Mouse (Mus musculus) gastrocnemius, adult 8-10 months (tissue): ENCODE results near the gene Dhrs3. TPM values are rescaled to one million over a fixed set of nuclear protein-coding genes. Genes with fewer than 3 reads are reported as not detected.

Experiments used
- DNase-seq, 2 experiments: peaks; one replicate each; pipeline ENCODE4 v3.0.0; 2022; ENCODE audit warnings: low spot score in 2 of 2
- total RNA-seq, 4 experiments: library from RNA; stranded (reverse); gene quantifications; 2 replicates each; pipeline ENCODE4 v1.2.4; 2022

Dhrs3 gene
- total RNA-seq, 4 experiments from 2014 or later = 28.4 to 36.5 (median 35.2) TPM

DNA sequence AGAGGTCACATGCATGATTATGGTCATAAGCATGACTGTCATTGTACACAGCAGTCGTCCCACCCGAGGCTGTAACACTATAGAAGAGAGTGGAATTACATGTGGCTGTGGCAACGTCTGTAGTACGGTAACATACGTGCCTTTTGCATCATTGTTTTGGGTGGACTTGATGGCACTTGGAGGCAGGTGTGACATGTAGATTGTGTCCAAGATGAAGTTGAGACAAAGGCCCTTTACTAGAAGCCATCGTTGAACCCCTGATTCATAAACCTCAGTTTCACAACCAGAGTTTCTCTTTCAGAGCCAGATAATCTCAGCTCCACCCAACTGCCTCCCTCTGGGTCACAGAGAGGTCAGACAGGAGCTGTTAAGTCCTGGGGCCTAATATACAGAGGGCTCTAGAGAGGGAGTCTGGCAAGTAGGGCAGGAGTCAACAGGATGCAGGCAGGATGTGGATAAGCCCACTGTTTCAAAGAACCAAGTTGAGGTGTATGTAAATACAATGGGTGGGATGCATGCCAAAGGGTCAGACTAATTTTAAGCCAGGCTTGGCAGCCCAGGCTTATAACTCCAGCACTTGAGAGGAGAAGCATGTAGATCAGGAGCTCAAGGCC lies 5.5 kb downstream of the Dhrs3 start:
- DNase-seq = peak in 1 of 2 experiments; percentile 21

DNA sequence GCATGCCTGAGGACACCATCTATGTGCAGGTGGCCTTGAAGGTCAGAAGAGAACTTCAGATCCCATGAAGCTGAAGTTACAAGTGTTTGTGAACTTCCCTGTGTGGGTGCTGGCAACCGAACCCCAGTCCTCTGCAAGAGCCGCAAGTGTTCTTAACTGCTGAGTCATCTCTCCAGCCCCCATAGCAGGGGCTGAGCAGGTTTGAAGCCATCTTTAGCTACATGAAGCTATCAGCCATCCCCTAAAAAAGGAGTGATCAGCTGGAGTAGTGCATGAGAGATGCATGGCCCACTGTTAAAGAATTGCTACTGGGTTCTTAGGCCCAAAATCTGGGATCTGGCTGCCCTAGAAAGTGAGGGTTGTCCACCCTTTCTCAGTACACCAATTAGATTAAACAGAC lies 6.1 kb downstream of the Dhrs3 start:
- no peak for DNase-seq

DNA sequence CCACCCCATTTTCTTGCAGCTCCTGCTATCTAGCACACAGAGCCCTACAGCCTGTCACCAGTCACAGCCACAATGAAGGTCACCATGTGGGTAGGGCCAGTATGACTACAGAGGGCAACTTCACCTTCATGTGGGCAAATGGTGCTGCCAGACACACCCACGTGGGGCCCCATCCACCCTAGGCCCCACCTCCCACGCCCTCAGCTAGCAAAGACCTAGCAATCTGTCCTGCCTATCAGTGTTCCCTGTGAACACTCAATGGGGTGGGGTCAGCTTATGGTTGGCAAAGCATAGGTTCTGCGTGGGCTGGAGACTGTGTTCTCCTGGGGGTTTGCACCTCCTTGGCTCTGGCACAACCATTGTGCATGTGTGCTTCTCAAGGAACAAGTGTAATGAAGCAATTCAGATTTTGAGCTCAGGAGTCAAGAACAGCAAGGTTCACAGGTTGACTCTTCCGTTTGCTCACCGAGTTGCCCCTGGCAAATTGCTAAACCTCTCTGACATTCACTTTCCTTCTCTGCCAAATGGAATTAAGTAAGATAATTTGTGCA lies 9.0 kb downstream of the Dhrs3 start:
- DNase-seq = no peak

GRCm38 (mm10) chr4:144903088-144903487 lies 10.5 kb downstream of the Dhrs3 start:
- no peak for DNase-seq

GRCm38 (mm10) chr4:144903932-144904331 lies 11.3 kb downstream of the Dhrs3 start:
- no peak for DNase-seq

DNA sequence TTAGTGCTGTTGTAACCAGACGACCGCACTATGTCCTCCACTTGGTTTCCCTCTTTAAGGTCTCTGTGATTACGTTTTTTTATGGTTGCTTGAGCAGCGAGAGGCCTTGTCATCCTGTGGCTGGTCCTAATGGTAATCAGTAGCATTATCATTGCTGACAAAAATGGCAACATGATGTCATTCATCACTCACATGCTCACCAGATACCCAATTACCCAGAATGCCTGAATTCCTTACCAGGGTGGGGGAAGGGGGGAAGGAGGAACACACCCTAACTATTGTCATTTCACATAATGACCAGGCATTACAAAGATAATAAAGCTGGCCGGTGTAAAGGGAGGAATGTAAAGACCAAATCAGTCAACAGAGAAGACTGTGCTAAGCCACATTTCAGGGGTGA lies 12.5 kb downstream of the Dhrs3 start:
- DNase-seq = no peak

DNA sequence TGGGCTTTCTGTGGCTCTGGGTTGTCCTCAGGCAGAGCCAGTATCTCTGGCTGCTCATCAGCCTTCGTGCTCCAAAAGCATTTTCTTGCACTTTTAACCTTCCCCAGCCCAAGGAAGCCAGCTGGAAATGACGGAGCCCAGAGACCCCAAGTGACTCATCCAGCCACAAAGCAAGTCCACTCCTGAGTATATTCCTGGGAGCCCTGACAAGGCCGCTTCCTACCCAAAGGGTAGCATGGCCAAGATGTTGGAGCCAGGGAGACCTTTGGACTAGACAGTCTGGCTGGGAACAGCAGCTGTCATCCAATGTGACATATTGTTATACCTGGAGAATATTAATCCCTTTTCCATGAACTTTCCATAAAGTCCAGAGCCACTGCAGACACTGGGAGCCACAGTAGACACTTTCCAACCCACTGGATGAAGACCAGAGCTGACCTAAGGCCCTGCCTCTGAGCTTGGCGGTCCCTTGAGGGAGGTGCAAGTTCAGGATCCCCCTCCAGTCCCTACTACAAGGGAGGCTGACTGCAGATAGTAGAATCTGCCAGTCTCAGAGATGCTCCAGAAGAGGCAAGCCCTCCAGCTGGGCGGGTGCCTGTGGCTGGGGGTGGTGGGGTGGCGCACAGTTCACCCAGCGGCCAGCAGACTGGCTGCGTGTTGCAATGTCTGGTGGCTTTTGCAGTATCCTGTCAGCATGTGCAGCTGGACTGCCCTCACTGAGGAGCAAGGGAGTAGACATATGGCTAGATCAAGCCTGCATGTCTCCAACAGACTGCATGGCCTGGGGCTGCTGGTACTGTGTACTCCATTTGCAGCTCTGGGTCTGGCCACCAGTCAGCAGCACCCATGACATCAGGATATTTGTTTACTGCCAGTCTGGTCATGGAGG lies 13.6 kb downstream of the Dhrs3 start:
- peak; percentile 64 to 69 for DNase-seq

DNA sequence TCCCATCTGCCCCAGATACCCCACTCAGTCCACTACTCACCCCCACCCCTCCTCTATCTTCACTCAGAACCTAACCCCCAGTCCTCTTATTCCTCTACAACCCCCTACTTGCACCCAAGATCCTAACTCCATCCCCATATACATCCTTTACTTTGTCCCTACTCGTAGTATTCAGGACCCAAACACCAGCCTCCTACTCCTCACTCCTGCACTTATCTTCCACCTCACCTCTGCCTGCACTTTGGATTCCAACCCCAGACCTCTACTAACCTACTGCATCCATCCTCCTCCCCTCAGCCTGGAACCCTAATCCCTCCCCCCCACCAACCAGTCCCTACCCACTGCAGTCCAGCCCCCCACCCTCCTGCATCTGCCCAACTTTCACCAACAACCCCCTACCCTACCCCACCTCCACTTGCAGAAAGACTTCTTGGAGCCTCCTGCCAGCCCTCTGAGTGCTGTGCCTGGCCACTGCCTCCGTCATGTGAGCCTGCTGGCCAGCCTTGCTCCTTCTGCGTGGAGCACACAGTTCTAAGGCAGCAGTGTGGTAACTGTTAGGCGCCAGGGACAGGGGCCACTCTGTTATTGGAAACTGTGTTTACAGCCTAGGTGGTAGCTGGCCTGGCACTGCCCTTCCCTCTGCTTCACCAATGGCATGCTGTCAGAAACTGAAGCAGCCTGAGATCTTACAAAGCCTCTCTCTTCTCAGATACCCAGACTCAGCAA lies 14.5 kb downstream of the Dhrs3 start:
- DNase-seq = peak; percentile 53 to 67

DNA sequence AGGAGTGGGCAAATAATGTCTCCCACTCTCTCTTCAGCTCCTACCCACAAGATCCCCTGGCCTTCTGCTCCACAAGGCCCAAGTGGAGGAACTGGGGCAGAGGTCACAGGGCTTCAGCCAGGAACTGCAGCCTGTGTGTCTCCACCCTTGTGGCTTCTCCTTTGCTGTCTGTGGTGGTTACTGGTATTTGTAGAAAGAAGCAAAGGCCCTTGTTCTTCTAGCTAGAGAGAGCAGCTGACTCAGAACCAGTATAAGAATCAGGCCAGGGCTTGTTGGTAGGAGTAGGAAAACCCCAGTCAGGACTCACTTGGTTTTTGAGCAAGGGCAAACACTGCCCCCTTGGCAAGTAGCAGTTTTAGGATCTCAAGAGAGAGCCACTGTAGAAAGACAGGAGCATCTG lies 16.2 kb downstream of the Dhrs3 start:
- no peak for DNase-seq

DNA sequence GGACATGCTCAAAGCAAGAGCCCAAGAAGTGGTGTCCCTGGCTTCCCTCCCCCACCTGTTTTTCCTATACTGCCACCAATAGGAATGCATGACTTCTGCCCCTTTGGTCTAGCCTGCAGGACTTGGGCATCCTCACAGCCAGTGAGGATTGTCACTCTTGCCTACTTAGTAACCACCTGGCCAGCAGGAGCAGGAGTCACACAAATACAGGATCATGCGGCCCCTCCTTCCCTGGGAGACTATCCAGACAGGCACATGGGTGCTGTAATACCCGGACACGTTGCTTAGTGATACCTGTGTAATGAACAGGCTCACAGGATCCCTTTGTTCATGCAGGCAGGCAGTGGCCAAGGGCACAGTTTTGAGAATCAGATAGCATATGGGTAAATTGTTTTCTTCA lies 17.7 kb downstream of the Dhrs3 start:
- DNase-seq = no peak

GRCm38 (mm10) chr4:144913298-144914152 lies 20.9 kb downstream of the Dhrs3 start:
- DNase-seq = no peak

GRCm38 (mm10) chr4:144916520-144916919 lies 23.9 kb downstream of the Dhrs3 start:
- no peak for DNase-seq

- DNase-seq = no peak
Observed at GRCm38 (mm10) chr4:144917101-144917500, 24.5 kb downstream of the Dhrs3 start.

DNA sequence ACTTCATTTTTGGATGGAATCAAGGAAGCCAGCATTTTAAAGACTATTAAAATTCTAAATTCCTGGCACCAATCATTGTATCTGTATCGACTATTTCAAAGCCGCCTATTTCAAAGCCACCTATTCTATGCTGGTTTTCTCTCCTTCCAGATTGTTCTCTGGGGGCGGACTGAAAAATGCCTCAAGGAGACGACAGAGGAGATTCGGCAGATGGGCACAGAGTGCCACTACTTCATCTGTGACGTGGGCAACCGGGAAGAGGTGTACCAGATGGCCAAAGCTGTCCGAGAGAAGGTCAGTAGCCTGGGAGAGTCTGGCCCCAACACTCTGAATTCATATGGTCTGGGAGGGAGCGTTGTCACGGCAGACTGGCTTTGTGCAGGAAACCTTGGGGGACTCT lies 25.9 kb downstream of the Dhrs3 start:
- DNase-seq = no peak

DNA sequence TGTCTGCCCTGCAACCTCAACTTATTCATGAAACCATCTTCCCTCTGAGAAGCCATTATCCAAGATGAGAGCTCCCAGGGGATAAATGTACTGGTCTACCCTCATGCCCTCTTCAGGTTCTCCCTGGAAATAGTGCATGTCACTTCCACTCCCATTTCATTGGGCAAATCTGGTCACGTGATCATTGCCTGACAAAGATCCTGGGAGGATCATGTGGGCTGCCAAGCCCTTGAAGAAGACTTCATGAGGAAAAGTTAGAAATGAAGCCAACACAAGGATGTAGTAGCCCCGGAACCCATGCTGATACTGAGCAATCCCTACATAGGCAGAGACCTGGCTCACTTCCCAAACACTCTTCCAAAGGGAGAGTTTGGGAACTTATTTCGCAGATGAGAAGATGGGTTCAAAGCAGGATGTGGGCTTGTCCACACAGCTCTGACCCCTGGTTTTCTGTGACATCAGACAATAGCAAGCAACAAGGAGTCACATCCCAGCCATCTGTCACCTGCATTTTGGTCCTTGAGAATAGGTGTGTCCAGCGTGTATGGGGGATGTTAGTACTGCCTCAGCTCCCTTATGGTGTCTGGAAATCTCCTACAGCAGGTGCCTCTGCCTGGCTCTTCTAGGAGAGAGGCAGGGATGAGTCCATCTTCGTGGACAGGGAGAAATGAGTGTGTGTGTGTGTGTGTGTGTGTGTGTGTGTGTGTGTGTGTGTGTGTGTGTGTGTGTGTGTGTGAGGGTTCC lies 36.2 kb downstream of the Dhrs3 start:
- no peak for DNase-seq

DNA sequence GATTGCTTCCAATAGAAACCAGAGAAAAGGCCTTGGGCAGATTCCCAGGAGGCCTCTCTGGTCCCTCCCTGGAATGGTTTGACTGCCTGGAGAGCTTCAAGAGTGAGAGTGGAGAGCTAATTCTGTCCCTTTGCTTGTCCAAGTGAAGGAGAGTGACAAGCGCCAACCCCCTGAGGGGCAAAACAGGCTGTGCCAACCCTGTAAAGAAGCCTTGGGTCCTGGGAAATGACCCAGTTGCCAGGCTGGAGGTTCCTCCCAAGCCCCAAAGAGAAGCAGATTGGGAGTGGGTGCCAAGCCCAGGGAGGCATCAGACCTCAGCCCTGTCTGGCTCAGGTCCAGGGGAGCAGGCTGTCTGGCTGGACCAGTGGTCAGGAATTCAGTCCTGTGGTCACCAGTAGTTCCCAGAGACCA lies 37.2 kb downstream of the Dhrs3 start:
- peak; percentile 61 to 69 for DNase-seq

GRCm38 (mm10) chr4:144930366-144930765 lies 37.7 kb downstream of the Dhrs3 start:
- DNase-seq = peak; percentile 75 to 77

GRCm38 (mm10) chr4:144931167-144931566 lies 38.5 kb downstream of the Dhrs3 start:
- DNase-seq = no peak

DNA sequence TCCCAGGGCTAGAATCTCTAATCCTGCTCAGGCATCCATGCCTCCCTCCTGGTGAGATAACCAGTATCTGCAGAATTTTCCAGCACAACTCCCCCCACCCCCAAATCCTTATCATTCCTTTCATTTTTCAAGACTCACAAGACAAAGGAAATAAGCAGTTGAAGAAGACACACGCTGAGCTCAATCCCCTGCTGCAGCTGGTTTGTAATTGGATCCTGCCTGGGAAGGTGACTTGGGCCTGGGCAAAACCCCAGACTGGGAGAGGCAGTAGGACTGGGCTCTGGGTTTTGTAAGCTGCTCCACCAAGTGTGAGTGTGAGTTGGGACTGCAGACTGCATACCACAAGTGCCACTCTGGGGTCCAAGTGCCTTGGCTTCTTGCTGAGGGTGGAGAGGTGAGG lies 41.9 kb downstream of the Dhrs3 start:
- peak in 1 of 2 experiments; percentile 52 for DNase-seq

DNA sequence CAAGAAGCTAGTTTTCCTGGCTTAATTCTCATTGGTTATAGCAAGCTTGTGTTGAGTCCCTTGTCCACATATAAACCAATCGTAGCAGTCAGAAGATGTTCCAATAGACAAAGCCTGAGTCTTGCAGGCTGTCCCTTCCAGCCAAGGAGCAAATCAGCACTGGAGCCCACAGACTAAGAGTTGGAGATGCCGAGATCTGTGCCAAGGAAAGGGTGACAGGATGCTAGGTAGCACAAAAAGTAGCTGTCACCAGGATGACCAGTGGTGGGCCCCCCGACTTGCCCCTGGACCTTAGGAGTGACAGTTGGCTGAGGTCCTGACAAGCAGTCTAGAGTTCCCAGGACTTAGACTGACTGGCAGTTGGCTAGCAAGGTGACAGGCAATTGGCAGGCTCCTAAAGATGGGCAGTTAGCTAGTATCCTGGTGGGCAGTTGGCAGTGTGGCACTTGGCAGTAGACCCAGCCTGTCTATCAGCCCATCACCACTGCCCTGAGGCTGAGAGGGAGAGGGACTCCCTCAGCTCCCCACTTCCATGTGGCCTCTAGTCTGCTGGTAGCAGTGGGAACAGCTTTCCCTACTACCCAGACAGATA lies 44.0 kb downstream of the Dhrs3 start:
- no peak for DNase-seq
